Mouse (Mus musculus): ENCODE data around the gene Lrp1. TPM values are rescaled to one million over a fixed set of nuclear protein-coding genes. Genes with fewer than 3 reads are reported as not detected.

The Lrp1 gene
- total RNA-seq, 2 experiments from 2014 or later, result 73.4 to 88.6 TPM

DNA sequence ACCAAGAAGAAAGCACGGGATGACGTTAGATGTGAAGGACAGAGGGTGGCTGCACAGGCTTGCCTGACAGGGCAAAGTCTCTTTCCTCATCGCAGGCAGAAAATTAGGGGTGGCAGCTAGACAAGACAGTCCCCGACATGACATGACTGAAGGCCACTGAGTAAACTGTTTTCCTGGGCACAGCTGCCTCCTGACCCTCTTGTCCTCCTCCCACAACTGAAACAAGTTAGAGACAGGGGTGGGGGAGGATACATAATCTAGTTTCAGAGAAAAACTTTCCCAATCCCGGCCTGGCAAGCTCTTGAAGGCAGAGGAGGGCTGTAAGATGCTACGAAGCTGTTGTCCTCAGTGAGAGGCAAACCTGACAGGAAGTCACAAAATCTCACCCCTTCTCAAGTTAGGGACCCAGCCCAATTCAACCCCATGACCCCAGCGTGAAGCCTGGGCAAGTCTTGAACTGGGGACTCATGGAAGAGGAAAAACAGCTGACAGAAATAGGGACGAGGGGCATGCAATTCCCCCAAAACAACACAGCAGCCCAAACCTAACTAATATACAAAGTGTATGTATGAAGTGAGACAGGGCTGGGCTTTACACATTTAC, 1.7 kb downstream of the Lrp1 start:
- intact Hi-C loops (cut with DNase I), result no loop called here
- no peak for DNase-seq

DNA sequence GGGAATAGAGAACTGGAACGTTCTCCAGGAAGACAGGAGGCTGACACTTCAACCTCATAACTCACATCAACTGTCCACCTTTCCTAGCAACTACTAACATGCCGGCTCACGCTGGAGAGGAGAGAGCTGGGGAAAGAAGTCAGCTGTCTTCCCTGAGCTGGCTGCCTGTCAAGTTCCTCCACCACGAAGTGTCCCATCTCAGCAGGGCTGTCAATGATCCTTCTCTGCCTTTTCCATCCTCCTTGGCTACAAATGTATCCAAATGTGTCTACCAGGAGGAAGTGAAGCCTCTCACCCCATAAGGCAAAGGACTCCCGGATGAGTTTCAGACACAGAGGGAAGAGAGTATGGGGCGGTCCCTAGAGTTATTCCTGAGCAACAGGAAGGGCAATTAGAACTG, 2.8 kb downstream of the Lrp1 start:
- intact Hi-C loops (cut with DNase I), result no loop called here
- DNase-seq, result no peak

DNA sequence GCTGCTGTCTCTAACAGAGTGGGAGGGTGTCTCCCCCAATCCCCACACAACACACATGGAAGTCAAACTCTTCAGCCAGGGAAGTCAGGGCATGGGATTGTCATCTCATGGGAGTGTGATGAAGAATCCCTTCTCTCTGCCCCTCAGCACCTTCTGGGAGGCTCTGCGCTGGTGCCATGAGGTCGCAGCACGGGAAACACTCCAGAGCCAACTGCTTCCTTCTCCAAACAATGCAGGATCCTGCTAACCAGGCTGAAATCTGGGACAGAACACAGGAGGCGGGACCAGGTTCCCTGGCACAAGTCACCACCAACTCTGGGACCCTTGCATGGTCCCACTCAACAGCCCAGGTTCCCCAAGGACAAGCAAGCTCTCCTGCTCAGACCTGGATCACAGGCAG, 3.7 kb downstream of the Lrp1 start:
- no peak for DNase-seq
- intact Hi-C loops (cut with DNase I), result no loop called here

DNA sequence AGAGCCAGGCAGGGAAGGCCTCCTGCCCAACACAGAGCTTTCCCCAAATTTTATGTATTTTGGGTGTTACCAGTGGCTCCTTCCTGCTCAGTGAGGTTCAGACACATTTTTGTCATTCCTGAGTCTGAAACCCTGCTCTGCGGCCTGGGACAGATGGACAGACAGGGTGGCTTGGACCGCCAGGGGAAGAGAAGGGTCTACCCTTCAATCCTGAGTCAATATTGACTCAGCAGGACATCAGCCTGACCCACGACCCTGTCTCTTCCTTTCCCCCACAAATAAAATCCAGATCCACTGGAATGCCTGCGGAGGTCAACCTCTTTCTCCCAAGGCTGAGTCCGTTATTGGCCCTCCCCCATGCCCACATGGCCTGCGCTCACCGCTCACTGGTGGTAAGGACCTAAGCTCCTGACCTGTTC, 4.7 kb downstream of the Lrp1 start:
- DNase-seq, result no peak
- intact Hi-C loops (cut with DNase I), result no loop called here

DNA sequence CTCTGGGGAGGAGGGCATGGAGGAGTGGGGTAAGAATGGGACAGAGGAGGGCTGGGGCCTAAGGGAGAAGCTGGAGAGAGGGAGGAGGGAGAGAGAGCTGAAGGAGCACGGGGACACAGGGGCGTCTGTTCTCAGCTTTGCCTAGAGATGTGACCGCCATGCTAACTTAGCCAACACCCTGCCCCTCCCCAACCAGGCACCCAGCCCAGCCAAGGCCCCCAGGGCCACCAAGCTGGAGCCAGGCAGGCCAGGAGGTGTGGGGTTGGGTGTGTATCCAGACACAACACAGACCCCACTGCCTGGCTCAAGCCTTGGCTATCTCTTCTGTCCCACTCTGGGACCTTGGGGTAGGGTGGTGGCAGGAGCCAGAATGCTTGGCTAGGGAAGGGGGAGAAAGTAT, 5.4 kb downstream of the Lrp1 start:
- peak in 1 of 2 experiments; percentile 67 for DNase-seq
- intact Hi-C loops (cut with DNase I), result no loop called here

DNA sequence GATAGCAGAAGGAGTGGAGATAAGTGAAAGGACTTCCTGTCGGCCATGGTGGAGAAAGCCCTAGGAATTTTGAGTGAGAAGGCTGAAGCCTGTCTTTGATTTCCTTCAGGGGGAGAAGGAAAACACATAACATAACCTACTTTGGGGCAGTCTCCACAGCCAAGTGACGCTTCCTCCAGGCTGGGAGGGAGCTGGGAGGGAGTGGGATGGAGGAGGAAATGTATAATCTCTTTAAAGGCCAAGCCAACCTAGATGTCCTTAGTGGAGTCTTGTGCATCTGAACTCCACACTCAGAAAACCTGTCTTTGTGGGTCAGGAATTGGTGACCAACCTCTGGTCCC, 5.9 kb downstream of the Lrp1 start:
- peak in 1 of 2 experiments; percentile 25 for DNase-seq
- intact Hi-C loops (cut with DNase I), result no loop called here

DNA sequence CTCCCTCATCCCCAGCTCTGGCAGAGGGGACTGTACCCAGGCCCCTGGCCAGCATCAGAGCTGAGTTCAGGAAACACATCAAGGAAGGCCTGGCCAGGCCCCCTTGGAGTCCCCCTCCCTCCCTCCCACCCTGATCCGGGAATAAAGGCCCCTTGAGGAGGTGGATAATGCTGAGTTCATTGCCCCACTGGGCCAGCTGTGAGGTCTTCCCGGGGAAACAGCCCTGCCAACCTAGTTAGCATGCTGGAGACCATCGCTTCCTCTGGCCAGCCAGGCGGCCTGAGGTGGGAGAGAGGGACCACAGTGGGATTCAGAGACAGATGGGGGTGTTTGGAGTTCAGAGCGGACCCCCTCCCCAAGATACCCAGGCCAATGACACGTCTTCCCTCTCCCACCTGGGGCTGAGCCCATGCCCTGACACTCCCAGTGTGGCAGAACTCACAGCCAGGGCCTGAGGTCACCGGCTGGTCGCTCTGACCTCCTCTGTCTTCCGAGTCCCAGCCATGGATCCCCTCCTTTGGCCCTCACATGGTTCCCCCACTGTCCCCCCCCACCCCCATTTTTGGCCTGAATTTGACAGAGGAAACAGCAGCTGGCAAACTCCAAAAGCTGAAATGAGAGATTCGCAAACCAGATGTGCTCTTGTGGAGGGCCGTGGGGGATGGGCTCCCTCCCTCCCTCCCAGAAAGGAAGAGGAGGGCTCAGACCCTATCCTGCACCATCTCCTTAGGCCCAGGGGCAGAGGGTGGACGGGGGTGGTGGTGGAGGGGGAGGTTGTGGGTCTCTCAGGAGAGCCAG, 6.5 kb downstream of the Lrp1 start:
- intact Hi-C loops (cut with DNase I), result no loop called here

DNA sequence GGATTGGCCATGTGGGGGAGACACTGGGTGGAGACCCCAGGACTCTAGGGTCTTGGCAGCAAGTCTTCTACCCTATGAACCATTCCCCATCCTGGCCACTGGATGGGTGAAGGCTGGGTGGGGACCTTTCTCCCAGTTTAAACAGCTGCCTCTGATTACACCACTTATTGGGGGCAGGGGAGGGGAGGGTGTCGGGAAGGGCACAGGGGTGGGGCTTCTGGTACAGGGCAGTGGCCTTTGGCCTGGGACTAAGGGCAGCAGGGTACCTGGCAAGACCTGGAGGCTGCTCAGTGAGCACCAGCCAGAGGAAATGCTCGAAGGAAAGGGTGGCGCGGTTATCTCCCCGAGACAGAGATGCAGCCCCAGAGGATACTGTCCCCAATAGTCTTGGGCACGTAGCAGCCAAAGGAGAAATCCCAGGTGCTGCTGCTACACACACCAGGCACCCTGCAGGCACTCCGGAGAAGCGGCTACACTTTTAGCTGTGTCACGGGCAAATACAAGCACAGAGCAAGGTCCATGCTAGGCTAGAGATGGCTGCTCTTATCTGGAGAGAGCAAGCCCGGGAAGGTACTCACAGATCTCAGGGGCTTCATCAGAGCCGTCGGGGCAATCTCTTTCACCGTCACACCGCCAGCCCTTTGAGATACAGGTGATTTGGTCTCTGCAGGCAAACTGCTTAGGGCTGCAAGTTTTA, 8.7 kb downstream of the Lrp1 start:
- intact Hi-C loops (cut with DNase I), result no loop called here
- no peak for DNase-seq

More for the DNA sequence above, 6.5 kb downstream of the Lrp1 start:
- DNase-seq, result no peak

DNA sequence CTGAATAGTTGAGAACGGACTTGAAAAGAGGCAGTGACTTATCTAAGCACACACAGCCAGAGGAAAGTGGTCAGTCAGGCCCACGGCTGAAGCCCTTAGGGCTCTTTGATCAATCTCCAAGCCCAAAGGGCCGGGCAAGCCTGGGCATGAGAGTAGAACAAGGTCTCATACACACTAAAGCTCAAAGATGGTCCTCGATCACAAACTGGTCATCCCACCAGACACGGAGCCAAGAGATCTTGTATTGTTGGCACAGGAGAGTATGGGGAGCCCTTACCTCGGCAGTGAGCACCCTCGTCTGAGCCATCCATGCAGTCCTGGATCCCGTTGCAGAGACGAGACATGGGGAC, 10.9 kb downstream of the Lrp1 start:
- no peak for DNase-seq
- intact Hi-C loops (cut with DNase I), result no loop called here

DNA sequence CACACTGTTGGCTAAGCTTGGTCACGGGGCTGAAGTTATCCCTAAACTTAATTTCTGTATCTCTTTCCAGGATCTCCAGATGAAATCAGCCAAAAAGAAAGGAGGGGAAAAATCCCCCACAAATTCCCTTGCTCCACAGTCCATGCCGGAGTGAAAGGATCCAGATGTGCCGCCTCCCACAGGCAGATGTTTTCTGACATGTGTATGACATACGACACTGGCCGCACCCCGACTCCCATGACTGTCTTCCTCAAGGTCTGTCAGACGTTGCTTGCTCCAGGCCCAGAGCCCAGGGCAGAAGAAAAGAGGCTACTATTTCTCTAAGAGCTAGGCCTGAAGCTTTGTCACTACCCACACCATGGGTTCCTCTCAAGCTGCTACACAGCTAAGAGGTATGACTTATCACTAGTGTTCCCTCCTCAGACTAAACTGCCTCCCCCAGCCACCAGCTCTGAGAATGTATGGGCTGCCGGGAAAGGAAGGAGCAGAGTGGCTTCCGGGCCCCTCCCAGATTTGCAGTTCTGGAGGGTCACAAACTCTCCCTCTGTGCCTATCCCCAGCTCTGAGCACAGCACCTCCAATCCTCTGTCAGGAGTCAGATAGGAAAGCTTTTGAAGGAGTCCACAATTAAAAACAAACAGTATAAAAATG, 11.4 kb downstream of the Lrp1 start:
- DNase-seq, result no peak
- intact Hi-C loops (cut with DNase I), result no loop called here

DNA sequence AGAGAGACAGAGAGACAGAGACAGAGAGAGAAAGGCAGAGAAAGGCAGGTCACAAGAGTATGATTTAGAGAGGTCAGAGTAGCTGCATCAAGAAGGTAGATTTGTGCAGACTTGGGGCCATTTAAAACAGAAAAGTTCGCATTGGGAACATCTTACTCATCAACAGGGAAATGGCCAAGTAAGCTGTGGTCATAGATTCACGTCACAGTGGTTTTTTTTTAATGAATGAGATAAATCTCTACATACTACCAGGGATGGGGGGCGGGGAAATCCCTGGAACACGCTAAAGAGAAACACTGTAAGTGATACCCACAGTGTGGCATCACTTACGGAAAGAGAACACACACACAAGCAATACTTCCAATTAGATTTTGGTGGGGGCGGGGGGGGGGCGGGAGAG, 13.9 kb downstream of the Lrp1 start:
- intact Hi-C loops (cut with DNase I), result no loop called here
- DNase-seq, result no peak

DNA sequence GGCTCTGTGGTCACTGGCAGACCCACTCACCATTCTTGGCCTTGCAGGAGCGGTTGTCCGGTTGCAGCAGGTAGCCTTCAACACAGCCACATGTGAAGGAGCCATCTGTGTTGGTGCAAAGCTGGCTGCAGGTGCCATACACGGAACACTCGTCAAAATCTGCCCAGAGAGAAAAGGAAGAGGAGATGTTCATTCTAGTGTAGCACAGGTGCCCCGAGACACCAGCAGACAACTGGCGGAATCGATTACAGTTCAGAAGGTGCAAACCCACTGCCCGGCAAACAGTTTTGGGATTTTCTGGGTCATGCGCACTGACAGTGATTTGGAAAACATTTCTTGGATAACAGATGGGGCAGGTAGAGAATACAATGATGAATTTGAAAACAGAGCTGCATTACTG, 15.2 kb downstream of the Lrp1 start:
- intact Hi-C loops (cut with DNase I), result loop anchor here (1.0 kb wide), 1 partner anchor 15 kb away; no protein-coding TSS in a partner anchor
- DNase-seq, result no peak

DNA sequence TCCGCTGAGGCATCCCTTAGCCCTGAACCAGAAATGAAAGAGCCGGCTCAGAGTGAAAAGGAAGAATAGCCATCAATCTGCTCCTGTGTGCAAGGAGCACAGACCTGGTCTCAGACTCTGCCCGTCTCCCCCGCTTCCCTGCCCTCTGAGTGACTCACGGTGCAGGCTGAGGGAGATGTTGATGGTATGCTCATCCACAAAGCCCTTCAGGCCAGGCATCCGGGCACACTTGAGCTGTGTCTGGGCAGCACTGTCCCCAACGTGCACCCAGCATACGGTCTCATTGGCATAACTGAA, 15.7 kb downstream of the Lrp1 start:
- intact Hi-C loops (cut with DNase I), result loop anchor here (1.0 kb wide), 1 partner anchor 15 kb away; no protein-coding TSS in a partner anchor
- no peak for DNase-seq

DNA sequence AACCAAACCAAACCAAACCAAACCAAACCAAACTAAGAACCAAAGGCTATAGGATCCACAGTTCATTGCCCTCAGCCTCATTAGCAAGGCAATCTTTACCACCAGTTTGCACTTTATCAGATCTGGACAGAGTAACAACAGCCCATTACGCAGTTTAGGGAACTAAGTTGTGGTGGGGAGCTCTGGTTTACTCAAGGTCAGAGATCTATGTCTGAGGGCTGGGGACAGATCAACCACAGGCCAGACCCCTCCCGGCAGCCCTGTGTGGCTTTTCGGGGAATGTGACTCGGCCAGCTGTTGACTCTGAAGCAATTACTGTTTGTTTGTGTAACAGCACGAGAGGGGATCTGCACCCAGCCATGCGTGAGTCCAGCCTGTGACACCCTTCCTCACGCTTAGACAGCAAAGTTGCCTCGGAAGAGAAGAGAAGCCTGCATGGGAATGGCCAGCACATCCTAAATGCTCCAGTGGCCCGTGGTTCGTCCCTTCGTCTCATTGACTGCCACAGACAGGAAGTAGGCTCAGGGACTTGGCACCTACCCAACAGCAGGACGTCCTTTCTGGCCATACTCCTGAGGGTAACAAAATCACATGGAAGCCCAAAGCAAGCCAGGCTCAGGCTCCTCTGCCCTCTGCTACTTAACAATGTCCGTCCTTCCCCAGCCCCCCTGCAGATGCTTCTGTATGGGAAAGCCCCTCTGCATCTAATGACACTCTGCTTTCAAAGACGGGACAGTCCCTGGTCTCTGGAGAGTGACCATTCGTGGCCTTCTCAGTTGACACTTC, 16.3 kb downstream of the Lrp1 start:
- intact Hi-C loops (cut with DNase I), result loop anchor here (1.0 kb wide), 1 partner anchor 16 kb away; no protein-coding TSS in a partner anchor
- peak in 1 of 2 experiments; percentile 64 for DNase-seq

DNA sequence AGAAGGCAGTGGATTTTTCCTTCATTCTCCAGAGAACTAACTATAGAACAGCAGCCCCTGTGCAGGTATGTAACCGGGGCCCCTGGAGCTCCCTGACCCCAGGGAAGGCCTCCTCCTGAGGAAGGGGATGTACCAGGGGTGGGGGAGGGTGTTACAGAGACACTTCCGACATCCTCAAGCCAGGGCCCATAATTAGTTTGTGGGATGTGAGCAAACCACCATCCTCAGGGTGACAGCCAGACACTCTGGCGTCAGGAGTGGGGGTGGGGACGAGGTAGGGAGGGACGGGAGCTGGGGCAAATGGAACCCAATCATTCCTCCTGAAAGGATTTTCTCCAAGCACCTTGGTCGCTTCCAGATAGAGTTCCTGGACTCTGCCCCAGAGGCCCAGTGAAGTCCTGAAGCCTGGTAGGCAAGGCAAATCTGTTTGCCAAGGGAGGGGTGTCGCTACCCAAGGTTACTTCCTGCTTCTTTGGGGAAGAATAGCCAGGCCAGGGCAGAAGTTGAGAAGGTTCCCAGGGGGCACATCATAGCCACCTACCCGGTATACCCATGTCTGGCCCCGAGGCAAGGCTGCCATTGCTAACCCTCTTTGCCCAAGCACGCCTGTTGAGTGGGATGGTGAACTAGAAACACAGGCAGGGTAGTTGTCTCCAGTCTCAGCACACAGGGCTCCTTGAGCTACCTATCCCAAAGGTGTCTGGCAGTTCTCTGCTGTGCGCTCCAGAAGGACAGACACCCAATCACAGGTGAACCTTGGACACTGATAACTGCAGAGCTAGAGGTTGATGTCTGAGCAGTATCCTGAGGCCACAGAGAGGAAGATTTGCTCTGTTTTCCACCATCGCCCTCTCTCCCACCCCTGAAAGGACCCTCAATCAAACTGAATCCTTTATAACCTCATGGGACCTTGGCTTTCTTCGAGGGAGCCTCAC, 17.2 kb downstream of the Lrp1 start:
- intact Hi-C loops (cut with DNase I), result no loop called here
- no peak for DNase-seq

DNA sequence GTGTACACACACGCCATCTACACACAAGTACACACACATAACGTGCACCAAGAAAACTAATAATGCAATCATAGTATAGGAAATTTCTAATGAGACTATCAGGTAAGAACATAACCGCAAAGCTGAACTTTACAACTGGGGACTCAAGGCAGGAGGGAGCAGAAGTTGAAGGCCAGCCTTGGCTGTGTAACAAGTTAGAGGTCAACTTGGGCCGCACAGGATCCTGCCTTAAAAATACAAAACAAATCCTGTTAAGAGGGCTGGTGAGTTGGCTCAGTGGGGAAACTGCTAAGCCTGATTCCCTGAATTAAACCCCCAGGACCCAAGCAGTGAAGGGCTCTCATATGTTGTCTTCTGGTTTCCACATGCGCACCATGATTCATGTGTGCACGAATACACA, 18.8 kb downstream of the Lrp1 start:
- intact Hi-C loops (cut with DNase I), result no loop called here
- no peak for DNase-seq

DNA sequence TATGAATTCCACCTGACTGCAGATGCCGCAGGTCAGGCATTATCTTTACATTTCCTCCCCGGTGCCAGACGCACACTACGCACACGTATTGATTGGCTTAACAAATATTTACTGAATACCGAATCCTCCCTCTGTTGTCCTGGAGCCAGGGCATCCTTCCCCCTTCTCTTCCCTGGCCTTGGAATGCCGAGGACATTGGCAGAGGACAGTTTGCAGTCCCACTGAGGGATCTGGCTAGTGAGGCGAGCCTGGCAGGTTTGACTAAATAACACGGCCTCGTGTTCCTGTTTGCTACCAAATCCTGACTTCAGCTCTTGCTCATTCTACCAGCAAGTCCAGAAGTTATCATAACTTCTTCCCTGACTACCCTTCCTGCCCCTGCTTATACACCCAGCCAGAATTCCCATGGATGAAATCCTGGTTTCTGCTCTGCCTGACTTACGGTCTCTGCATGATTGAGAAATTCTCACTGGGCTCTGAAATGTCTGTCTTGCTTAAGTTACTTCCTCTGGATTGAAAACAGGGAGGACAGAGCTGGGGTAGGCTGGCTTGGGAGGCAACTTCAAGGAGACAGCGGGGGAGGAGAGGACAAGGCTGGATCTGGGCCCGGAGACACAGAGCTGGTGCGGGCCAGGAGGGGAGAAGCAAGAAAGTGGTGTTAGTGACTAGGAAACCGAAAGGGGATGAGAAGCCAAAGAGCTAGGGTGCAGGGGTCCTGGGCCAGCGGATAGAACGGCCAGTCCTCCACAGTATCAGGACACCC, 21.0 kb downstream of the Lrp1 start:
- peak; percentile 72 to 76 for DNase-seq
- intact Hi-C loops (cut with DNase I), result no loop called here

DNA sequence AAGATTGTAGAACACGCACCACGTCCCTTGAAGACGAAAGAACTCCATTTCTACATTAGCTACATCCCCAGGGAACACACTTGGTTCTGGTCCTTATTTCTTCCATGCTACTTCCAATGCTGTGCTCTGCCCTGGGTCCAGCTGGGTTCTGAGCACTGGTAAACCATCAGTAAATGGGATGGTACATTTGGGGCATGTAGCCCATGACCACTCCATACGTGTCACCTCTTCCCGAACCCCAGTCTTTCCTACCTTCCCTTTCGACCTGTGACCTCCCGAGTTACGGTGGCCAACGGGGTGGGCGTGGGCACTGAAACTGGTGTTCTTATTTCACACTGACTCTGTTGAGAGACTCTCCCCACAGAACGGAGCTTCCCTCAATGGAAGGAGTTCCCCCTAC, 21.7 kb downstream of the Lrp1 start:
- intact Hi-C loops (cut with DNase I), result no loop called here
- DNase-seq, result no peak

DNA sequence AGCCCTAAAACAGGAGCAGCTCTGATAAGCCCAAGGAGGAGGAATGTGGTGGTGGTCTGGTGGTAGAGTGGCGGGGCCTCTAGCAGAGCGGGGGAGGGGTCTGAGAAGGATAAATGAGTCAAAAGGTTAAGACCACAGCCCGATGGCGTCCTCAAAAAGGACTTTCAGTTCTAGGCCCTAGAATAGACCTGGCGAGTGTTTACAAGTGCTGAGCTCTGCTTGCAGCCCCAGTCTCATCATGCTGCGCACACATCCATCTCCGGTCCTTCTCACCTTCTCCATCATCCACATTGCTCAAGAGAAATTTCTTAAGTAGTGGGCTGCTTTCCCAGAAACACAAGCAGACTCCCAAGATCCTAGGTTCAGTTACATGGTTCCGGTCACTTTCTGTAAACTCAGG, 22.3 kb downstream of the Lrp1 start:
- intact Hi-C loops (cut with DNase I), result no loop called here
- no peak for DNase-seq

All from heart, postnatal 36 days (tissue).